Mouse (Mus musculus) 3T3-L1 (cell line): ENCODE results near the gene Hmga2.
"Not testable (repeated sequence)": the region's sequence is repeated elsewhere in the genome, so short reads cannot be mapped to it uniquely, and the experiment has no call there.

Experiments
- DNase-seq: peaks from one replicate; pipeline ENCODE4 v3.0.0-alpha.2; 2015; ENCODE audit warnings: low read depth, low spot score

The Hmga2 gene

GRCm38 (mm10) chr10:120344558-120345318 lies 131.5 kb downstream of the Hmga2 start:
- DNase-seq: no peak

GRCm38 (mm10) chr10:120339906-120340305 lies 136.4 kb downstream of the Hmga2 start:
- DNase-seq: not testable (repeated sequence)

GRCm38 (mm10) chr10:120339324-120339723 lies 136.9 kb downstream of the Hmga2 start:
- no peak for DNase-seq

- DNase-seq: no peak
These were observed 137.4 kb downstream of the Hmga2 start for GRCm38 (mm10) chr10:120338841-120339240.

- not testable (repeated sequence) for DNase-seq
These were observed 137.8 kb downstream of the Hmga2 start for GRCm38 (mm10) chr10:120338431-120338830.

GRCm38 (mm10) chr10:120327946-120328345 lies 148.3 kb downstream of the Hmga2 start:
- DNase-seq: no peak

- no peak for DNase-seq
These were observed 152.6 kb downstream of the Hmga2 start for GRCm38 (mm10) chr10:120323584-120324203.

- DNase-seq: no peak
These were observed 153.5 kb downstream of the Hmga2 start for GRCm38 (mm10) chr10:120322815-120323214.

- DNase-seq: peak; percentile 9
These were observed 156.7 kb downstream of the Hmga2 start for GRCm38 (mm10) chr10:120319614-120320013.
